Mouse (Mus musculus) gastrocnemius, adult 8-10 months (tissue): ENCODE results near the gene Arhgap11a. TPM values are rescaled to one million over a fixed set of nuclear protein-coding genes. Genes with fewer than 3 reads are reported as not detected.

Experiments used
- DNase-seq, 2 experiments: peaks; one replicate each; pipeline ENCODE4 v3.0.0; 2022; ENCODE audit warnings: low spot score in 2 of 2
- total RNA-seq, 4 experiments: library from RNA; stranded (reverse); gene quantifications; 2 replicates each; pipeline ENCODE4 v1.2.4; 2022

The Arhgap11a gene
- total RNA-seq, 4 experiments from 2014 or later: 0.65 to 1.2 (median 0.92) TPM

DNA sequence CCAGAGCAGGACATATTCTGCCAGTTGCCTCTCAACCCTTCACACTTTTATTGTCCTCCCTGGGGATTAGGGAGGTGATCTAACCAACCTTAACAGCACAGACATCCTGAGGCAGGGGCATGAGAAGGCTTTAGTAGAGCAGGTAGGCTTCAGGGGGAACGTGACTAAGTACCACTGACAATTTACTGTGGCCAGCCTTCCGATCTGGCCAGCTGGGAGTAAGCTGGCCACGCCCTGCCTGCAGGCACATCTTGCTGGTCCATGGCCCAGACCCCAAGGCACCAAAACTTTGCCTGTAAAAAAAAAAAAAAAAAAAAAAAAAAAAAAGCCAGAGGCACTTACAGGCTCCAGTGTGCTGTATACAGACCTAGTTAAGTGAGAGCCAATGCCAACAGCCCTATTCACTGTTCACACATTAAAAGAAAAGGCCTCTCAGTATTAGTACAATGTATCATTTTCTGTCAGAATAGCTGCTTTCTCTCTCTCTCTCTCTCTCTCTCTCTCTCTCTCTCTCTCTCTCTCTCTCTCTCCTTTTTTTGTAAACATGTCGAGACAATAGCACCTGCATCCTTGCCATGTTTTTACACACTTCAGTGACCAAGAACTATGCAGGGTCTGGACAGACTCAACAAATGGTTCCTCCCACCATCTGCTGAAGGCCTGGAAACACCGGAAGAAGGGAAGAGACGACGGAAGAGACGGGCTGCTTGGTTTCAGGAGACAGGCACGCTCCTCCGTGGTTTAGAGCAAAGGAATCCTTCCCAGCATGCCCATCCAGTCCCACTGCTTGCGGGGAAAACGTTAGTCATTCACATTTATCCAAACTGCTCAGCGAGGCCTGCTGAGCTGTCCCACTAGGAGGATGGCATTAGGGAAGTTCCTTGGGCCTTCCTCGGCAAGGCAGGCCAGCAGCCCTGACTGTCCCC is 30.5 kb downstream of the Arhgap11a start:
- DNase-seq: no peak

DNA sequence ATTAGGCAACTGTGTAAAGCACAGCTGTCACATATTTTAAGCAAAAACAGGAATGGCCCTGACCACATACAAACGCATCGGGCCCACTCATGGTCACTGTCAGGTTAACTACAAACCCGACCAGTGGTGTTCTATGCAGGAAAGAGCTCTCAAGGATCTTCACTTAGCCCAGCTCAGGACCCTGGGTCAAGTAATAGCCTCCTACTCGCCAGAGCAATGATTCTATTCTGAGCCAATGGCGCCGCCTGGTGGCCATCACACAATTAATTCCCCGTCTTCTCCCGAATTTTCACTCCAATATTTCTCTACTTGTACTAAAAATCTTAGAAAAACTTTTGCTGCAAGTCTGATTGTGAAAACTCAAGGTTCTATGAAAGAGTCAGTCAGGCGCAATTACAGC is 40.8 kb downstream of the Arhgap11a start:
- peak in 1 of 2 experiments; percentile 10 for DNase-seq

DNA sequence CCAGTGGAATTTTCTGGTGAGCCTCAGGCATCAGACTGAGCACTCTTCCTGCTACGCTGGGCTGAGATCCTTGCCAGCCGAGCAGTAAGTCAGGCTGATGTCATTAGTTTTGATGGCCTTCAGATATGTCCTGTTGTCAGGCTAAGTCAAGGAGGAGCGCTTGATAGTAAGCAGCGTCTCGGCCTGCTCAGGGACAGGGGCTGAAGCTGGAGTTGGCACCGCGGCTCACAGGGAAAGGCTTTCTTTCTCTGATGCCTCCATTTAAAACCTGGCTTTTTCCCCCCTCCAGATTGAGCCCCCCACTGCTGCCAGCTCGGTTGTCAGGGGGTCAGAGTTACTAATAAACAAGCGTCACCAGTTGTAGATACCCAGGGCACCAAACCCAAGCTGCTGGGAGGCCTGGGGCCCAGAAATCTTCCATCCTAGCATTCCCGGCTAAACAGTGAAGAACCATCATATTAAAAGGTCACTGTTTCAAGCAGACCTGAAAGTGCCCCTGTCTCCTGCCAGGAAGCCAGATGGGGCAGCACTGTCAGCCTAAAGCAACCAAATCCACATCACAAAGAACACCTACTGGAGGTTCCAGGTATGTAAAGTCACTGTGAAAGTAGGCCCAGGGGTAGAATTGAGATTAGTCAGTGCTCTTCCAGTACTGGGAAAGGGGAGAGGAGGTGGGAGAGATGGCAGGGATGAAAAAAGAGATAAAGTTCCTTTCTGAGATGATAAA is 41.4 kb downstream of the Arhgap11a start:
- DNase-seq: no peak

DNA sequence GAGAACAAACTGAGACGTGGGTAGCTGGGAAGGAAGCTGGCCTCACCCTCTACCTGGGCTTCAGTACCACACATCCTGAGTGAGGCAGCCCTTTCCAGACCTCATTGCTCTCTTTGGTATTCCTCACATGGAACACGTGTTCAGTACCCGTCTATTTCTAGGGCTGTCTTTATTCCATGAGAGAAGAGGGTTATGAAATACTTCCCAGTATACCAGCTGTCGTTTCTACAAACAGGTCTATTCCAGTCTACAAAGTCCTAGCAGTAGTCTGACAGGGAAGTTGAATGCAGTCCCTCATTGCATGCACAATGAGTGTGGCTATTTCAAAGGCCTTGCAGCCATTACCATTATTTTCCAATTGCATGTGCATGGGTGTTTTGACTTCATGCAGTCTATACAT is 42.7 kb downstream of the Arhgap11a start:
- no peak for DNase-seq

DNA sequence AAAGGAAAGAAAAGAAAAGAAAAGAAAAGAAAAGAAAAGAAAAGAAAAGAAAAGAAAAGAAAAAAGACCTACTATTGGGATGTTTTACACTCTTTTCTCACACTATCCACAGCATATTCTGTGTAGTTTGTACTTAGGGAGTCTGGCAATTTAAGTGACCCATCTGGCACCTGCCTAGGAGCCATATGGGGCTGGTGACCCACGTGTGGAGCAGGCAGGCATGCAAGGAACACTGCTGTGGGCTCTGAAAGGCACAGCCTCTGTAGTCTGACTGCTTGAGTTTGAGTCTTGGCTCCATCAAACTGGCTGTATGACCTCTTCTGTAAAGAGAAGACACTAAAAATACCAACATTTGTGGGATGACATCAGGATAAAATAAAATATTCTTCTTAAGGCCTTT is 44.7 kb downstream of the Arhgap11a start:
- no peak for DNase-seq

DNA sequence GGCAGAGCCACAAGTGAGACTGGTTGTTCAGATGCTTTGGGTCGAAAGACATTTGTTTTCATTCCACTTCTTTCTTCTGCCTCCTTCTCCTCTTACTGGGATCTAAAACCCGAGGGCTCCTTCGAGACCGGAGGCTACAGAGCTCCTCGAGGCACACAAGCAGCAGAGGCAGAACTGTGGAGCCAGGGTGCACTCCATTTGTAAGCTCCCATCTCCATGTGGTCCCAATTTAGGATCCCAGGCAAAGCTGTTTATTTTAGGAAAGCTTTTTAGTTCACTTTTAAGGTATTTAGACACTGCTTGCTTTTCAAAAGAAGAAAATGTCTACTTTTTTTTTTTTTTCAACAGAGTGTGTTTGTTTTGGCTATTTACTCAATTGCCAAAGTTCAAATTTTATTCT is 47.6 kb downstream of the Arhgap11a start:
- no peak for DNase-seq

DNA sequence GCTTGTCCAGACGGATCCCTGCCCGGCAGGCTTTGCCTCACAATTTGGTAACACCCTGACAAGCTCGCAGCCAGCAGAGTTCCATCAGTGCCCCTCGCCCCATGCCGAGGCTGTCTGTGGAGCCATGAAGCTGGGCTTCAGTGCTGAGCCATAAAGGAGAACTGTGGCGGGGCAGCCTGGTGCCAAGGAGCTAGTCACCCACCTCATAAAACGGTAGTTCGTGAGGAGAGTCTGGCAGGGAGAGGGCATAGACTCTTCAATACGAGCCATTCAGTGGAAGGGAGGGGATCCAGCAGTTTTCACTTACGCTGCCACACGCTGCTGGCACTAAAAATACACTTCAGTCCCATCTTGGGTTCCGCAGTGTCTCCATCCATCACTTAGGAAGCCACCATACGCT is 49.9 kb downstream of the Arhgap11a start:
- DNase-seq: no peak

DNA sequence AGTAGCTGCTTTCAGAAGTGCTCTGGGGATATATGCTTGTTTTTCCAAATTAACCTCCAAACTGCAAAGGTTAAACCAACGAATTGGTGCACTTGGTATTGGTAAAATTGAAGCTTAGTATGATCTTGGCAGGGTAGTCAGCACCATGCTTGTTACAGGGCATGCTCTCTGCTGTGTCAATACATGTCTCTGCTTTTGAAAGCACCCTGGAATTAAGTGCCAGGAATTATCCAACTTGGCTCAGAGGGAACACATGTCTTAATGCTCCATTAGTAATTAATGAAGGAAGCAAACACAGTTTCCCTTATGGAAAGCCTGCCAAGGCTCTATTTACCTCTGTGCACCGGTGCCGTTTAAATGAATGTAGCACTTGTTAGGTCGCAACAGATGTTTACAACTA is 53.3 kb downstream of the Arhgap11a start:
- no peak for DNase-seq

DNA sequence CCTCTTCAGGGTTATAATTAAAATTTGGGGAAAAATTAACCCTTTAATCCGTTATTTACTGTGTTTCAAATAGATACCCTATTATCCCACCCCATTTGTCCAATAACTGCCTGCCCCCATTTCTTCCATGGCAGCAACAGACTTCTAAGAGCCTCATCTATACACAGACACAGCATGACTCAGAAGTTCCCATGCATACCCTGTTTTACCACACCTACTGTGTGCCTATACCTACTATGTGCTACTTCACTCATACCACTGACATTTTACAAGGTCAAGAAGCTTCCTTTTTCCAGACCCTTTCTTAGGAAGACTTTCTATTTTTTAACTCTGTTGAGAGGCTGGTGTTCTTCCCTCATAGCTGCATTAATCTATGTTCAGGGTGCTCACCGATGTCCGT is 54.9 kb downstream of the Arhgap11a start:
- no peak for DNase-seq

DNA sequence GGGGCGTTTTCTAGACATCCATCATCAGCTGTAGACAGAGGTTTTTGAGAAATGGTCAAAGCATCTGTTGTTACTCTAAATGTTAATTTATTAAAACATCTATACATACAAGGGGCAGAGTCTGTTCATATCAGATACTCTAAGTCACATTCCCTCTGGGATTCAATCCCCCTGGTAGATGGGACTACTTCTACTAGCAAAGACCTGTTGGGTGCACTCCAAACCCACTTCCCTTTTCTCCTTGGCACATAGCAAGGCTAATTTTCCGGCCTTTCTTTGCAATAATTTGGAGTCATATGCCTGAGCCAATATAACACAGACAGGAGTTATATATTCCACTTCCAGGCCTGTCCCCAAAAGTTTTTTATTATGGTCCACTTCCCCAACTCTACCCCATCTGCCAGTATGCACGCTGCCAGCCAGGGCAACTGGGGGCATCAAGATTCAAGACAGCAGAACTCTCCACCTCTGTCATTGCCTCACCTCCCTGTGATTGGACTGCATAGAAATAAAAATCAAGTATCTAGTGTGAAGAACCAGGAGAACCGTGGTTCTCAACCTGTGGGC is 59.6 kb downstream of the Arhgap11a start:
- DNase-seq: no peak

DNA sequence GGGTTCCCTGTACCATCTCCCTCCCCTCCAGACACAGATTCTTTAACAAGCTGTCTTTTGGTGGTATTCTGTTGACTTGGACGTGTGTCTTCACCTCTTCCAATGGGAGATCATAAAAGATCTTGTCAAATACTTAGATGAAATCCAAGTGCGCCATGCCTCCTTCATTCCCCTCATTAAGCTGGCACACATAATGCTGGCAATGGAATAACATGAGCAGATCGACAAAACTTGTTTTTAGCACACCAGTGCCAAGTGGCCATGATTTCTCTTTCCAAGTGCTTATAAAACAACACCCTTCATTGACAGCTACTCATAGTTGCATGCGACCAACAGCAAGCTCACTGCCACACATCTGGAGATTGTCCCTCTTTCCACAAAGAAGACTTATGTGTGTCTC is 60.6 kb downstream of the Arhgap11a start:
- DNase-seq: no peak

DNA sequence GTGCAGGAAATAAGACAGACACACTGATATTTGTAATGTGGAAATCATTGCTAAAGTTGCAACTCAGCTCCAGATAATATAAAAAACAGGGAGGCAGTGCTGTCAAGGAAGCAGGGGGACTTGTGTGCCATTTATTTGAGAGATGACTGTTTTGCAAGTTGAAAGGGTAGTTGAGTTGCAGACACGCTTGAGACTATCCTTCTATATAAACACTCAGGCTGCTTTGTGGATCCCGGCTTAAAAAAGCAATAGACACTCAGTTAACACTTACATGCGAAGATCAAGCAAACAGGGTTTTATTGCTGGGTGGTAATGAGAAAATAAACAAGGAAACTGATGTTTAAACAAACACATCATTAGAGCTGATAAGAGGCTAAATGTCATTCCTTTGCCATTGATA is 63.6 kb downstream of the Arhgap11a start:
- DNase-seq: no peak

DNA sequence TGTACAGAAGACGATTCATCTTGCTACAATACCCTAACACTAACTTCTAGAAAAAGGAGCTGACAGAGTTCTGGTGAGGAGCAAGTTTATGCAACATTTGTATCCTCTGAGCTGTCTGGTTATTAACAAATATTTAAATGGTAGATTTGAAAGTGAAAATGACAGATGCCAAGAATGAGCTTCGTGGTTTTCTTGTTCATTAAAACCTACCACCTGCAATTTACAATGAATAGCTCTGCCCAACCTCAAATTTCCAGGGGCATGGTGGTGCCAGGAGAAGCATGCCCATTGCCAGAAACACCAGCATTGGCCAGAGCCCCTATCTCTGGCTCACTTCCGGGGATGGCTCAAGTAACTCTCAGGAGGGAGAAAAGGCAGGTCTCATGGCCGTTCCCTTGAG is 66.9 kb downstream of the Arhgap11a start:
- DNase-seq: no peak

Other genes with a start within 250 kb of the Arhgap11a start
- under 1 TPM in 1 of 4 experiments, not detected in 3; 0.08 TPM for gene Grem1, start 90.0 kb downstream of the Arhgap11a start, total RNA-seq
- under 1 TPM in 2 of 4 experiments, not detected in 2; 0.27 to 0.59 TPM for gene Scg5, start 19.5 kb downstream of the Arhgap11a start, total RNA-seq
- not detected for gene Gjd2, start 165.0 kb upstream of the Arhgap11a start, total RNA-seq
- 100 to 1,000 TPM in 1 of 4 experiments, 10 to 100 TPM in 3; 39.7 to 199 (median 83.9) TPM for gene Actc1, start 204.9 kb upstream of the Arhgap11a start, total RNA-seq